14 mouse cellular contexts compared by ENCODE assay signal in genomic region chr8:83736681-83737080, GRCm38 (mm10). TPM values are rescaled to one million over a fixed set of nuclear protein-coding genes. Genes with fewer than 3 reads are reported as not detected.
DNase-seq lines count a peak whose midpoint lies in the region; TF ChIP-seq lines count a peak whose summit lies in the region.
"Had no signal": no experiment of that assay in that cellular context is flagged by ENCODE, and none has a peak within 500 bp of the region (broad histone marks: within the 10 kb centered on the region; RNA-seq: fewer than 3 reads in every experiment).

No protein-coding gene starts in this region.

- H3K9me3 ChIP-seq in heart, embryonic 10.5 days: no peaks in the 10 kb centered on the region
- H3K9me3 ChIP-seq: heart, embryonic 15.5 days; limb, embryonic 10.5 days; lung, embryonic 15.5 days had no signal

- 91% methylated on average over 4 of the region's 4 CpGs for WGBS in heart, embryonic 10.5 days

- H3K36me3 ChIP-seq in myocyte (ENCODE audit: control insufficient read depth, insufficient read depth): peaks cover 19% of the 10 kb centered on the region
- peaks cover 4% of the 10 kb centered on the region; the same call in 1 of the 2 replicates for H3K36me3 ChIP-seq in heart, embryonic 10.5 days

- peaks cover 38% of the 10 kb centered on the region for H3K4me1 ChIP-seq in heart, embryonic 10.5 days

- DNase-seq in heart, adult 11 months: peak; percentile 97
- DNase-seq in heart, adult 18-20 months: no peak
- peak; percentile 84 for DNase-seq in induced T-regulatory cell, adult 2 months (ENCODE audit: low read depth)
- peak; percentile 80 to 89 for DNase-seq in thymus, postnatal 36 days
- no peak for DNase-seq in cerebellum, adult 18-20 months
- DNase-seq in heart, embryonic 10.5 days (ENCODE audit: low spot score): no peak
- DNase-seq in gastrocnemius, adult 18-20 months (ENCODE audit: low spot score): no peak
- DNase-seq: adrenal gland, postnatal 10 days; kidney, postnatal 10 days had no signal

- no peak overlapping the region for H3K4me3 ChIP-seq in myocyte
- H3K4me3 ChIP-seq in heart, embryonic 10.5 days: no peak overlapping the region
- H3K4me3 ChIP-seq: erythroblast, embryonic 14.5 days; heart, embryonic 15.5 days; limb, embryonic 10.5 days; lung, embryonic 15.5 days had no signal

- no peaks in the 10 kb centered on the region for H3K27me3 ChIP-seq in myocyte (ENCODE audit: control insufficient read depth, insufficient read depth, insufficient read length)
- peaks cover 8% of the 10 kb centered on the region; the same call in 1 of the 2 replicates for H3K27me3 ChIP-seq in heart, embryonic 10.5 days (ENCODE audit: insufficient read depth, poor library complexity, severe bottlenecking)
- H3K27me3 ChIP-seq: heart, embryonic 15.5 days; lung, embryonic 15.5 days had no signal

- H3ac ChIP-seq in myocyte (ENCODE audit: control insufficient read depth, insufficient read length): no peak overlapping the region

- H3K27ac ChIP-seq in heart, embryonic 10.5 days: no peak overlapping the region
- H3K27ac ChIP-seq: lung, embryonic 15.5 days had no signal

- peak; percentile 34 for TF ChIP-seq POLR2A in myocyte (IDR thresholded peaks at IDR 0.05; ENCODE audit: insufficient read length, low read depth)

- peaks cover 54% of the 10 kb centered on the region for H3K79me2 ChIP-seq in myocyte (ENCODE audit: control insufficient read depth, insufficient read depth)

- H3K4me2 ChIP-seq in myocyte (ENCODE audit: low read depth): no peak overlapping the region

TF ChIP-seq in myocyte, 11 proteins besides CTCF, POLR2A, EP300 and RAD21:
- TF ChIP-seq POLR2AphosphoS2 (IDR thresholded peaks at IDR 0.05; ENCODE audit: insufficient read length, low read depth): peak; percentile 12
- no peak for TF ChIP-seq MYOG (IDR thresholded peaks at IDR 0.05; ENCODE audit: control insufficient read depth in 1 of 3, insufficient read depth in 1 of 3, insufficient read length in 2 of 3, low read depth in 2 of 3)

RNA-seq across cellular contexts. Expression of gene Adgre5, which starts 4.4 kb away (rescaled TPM):
- total RNA-seq in heart, adult 18-20 months (2021): 10 to 100 TPM; 41.1 to 43.2 TPM
- 137 TPM for polyA plus RNA-seq in myocyte (2012; fragmentation: generic; extraction: Trizol)
- 11.8 and 17.1 TPM in 2 replicates for polyA plus RNA-seq in heart, embryonic 10.5 days (2016; fragmentation: Nextera tagmentation; extraction: Ambion mirVana)
- total RNA-seq in gastrocnemius, adult 18-20 months (2021): 10 to 100 TPM; 16.9 to 22.9 TPM

RNA-seq across cellular contexts. Expression of gene Ddx39, which starts 21.7 kb away (rescaled TPM):
- total RNA-seq in heart, adult 18-20 months (2021): 10 to 100 TPM; 15.2 to 15.9 TPM
- polyA plus RNA-seq in myocyte (2012; fragmentation: generic; extraction: Trizol): 113 TPM
- 221 and 253 TPM in 2 replicates for polyA plus RNA-seq in heart, embryonic 10.5 days (2016; fragmentation: Nextera tagmentation; extraction: Ambion mirVana)
- 10 to 100 TPM; 10.0 to 11.1 TPM for total RNA-seq in gastrocnemius, adult 18-20 months (2021)

RNA-seq across cellular contexts. Expression of gene Pkn1, which starts 37.7 kb away (rescaled TPM):
- total RNA-seq in heart, adult 18-20 months (2021): 10 to 100 TPM; 51.1 to 52.7 TPM
- 34.1 TPM for polyA plus RNA-seq in myocyte (2012; fragmentation: generic; extraction: Trizol)
- polyA plus RNA-seq in heart, embryonic 10.5 days (2016; fragmentation: Nextera tagmentation; extraction: Ambion mirVana): 21.5 and 23.2 TPM in 2 replicates
- total RNA-seq in gastrocnemius, adult 18-20 months (2021): 10 to 100 TPM; 23.0 to 24.3 TPM

Comparison
In these comparisons a context has a peak if more than half of its experiments do, and no peak if none do; other contexts are left out.
1. DNase-seq: peak in heart, adult 11 months (single experiment), induced T-regulatory cell, adult 2 months (single experiment) and thymus, postnatal 36 days (2 of 2); none in heart, adult 18-20 months (0 of 2), cerebellum, adult 18-20 months (0 of 2), heart, embryonic 10.5 days (single experiment) and gastrocnemius, adult 18-20 months (single experiment).